Mouse (Mus musculus): Measurements from ENCODE around the gene Catsper1. TPM values are rescaled to one million over a fixed set of nuclear protein-coding genes. Genes with fewer than 3 reads are reported as not detected.

The Catsper1 gene
- total RNA-seq, 2 experiments from 2014 or later: not detected

Other genes with a start within 250 kb of the Catsper1 start
- gene Yif1a, start 247.2 kb upstream of the Catsper1 start, total RNA-seq (2015): 30.6 and 33.4 TPM in 2 replicates
- gene Yif1a, start 247.2 kb upstream of the Catsper1 start, total RNA-seq (2017): 8.5 and 14.1 TPM in 2 replicates
- gene Cnih2, start 237.2 kb upstream of the Catsper1 start, total RNA-seq (2015): not detected in 2 replicates
- not detected in 2 replicates for gene Cnih2, start 237.2 kb upstream of the Catsper1 start, total RNA-seq (2017)
- gene Rab1b, start 228.7 kb upstream of the Catsper1 start, total RNA-seq (2015): 67.7 and 77.3 TPM in 2 replicates
- 120 and 127 TPM in 2 replicates for gene Rab1b, start 228.7 kb upstream of the Catsper1 start, total RNA-seq (2017)
- 2.1 and 3.2 TPM in 2 replicates for gene Klc2, start 217.2 kb upstream of the Catsper1 start, total RNA-seq (2015)
- 2.1 and 4.6 TPM in 2 replicates for gene Klc2, start 217.2 kb upstream of the Catsper1 start, total RNA-seq (2017)
- 45.4 and 45.7 TPM in 2 replicates for gene Pacs1, start 62.6 kb upstream of the Catsper1 start, total RNA-seq (2015)
- gene Pacs1, start 62.6 kb upstream of the Catsper1 start, total RNA-seq (2017): 14.2 and 25.4 TPM in 2 replicates
- gene Sf3b2, start 40.3 kb upstream of the Catsper1 start, total RNA-seq (2015): 109 TPM in 2 replicates
- gene Sf3b2, start 40.3 kb upstream of the Catsper1 start, total RNA-seq (2017): 240 and 249 TPM in 2 replicates
- not detected in 2 replicates for gene Gal3st3, start 37.4 kb upstream of the Catsper1 start, total RNA-seq (2015)
- gene Gal3st3, start 37.4 kb upstream of the Catsper1 start, total RNA-seq (2017): not detected in 2 replicates
- gene Cst6, start 13.8 kb downstream of the Catsper1 start, total RNA-seq (2015): not detected in 2 replicates
- gene Cst6, start 13.8 kb downstream of the Catsper1 start, total RNA-seq (2017): not detected in 2 replicates
- gene Eif1ad, start 31.0 kb downstream of the Catsper1 start, total RNA-seq (2015): 19.7 and 25.8 TPM in 2 replicates
- gene Eif1ad, start 31.0 kb downstream of the Catsper1 start, total RNA-seq (2017): 33.1 and 37.4 TPM in 2 replicates
- gene Banf1, start 31.4 kb downstream of the Catsper1 start, total RNA-seq (2015): 269 and 297 TPM in 2 replicates
- gene Banf1, start 31.4 kb downstream of the Catsper1 start, total RNA-seq (2017): 29.3 and 29.6 TPM in 2 replicates
- 47.2 and 57.3 TPM in 2 replicates for gene Sart1, start 53.0 kb downstream of the Catsper1 start, total RNA-seq (2015)
- gene Sart1, start 53.0 kb downstream of the Catsper1 start, total RNA-seq (2017): 62.2 and 64.6 TPM in 2 replicates
- not detected in 2 replicates for gene Tsga10ip, start 66.8 kb downstream of the Catsper1 start, total RNA-seq (2015)
- not detected in 2 replicates for gene Tsga10ip, start 66.8 kb downstream of the Catsper1 start, total RNA-seq (2017)
- 62.3 and 72.3 TPM in 2 replicates for gene Drap1, start 89.2 kb downstream of the Catsper1 start, total RNA-seq (2015)
- gene Drap1, start 89.2 kb downstream of the Catsper1 start, total RNA-seq (2017): 53.7 and 59.0 TPM in 2 replicates
- gene AI837181, start 89.4 kb downstream of the Catsper1 start, total RNA-seq (2015): 20.3 and 23.7 TPM in 2 replicates
- 8.9 and 15.6 TPM in 2 replicates for gene AI837181, start 89.4 kb downstream of the Catsper1 start, total RNA-seq (2017)
- 0.48 and 1.2 TPM in 2 replicates for gene Fosl1, start 111.8 kb downstream of the Catsper1 start, total RNA-seq (2015)
- gene Fosl1, start 111.8 kb downstream of the Catsper1 start, total RNA-seq (2017): 0.69 and 0.95 TPM in 2 replicates
- gene Ccdc85b, start 122.2 kb downstream of the Catsper1 start, total RNA-seq (2015): 0.80 and 1.1 TPM in 2 replicates
- gene Ccdc85b, start 122.2 kb downstream of the Catsper1 start, total RNA-seq (2017): 1.7 TPM in 2 replicates
- gene Fibp, start 124.9 kb downstream of the Catsper1 start, total RNA-seq (2015): 55.8 and 64.9 TPM in 2 replicates
- gene Fibp, start 124.9 kb downstream of the Catsper1 start, total RNA-seq (2017): 93.9 and 115 TPM in 2 replicates
- gene Ctsw, start 132.8 kb downstream of the Catsper1 start, total RNA-seq (2015): 5.7 and 12.6 TPM in 2 replicates
- gene Ctsw, start 132.8 kb downstream of the Catsper1 start, total RNA-seq (2017): 5.9 and 9.1 TPM in 2 replicates
- 0.42 and 1.2 TPM in 2 replicates for gene Efemp2, start 138.2 kb downstream of the Catsper1 start, total RNA-seq (2015)
- gene Efemp2, start 138.2 kb downstream of the Catsper1 start, total RNA-seq (2017): 1.2 TPM in 1 of 2 replicates, not detected in the other
- gene Mus81, start 152.7 kb downstream of the Catsper1 start, total RNA-seq (2015): 16.2 and 16.6 TPM in 2 replicates
- gene Mus81, start 152.7 kb downstream of the Catsper1 start, total RNA-seq (2017): 9.2 and 13.8 TPM in 2 replicates
- 2,162 and 2,175 TPM in 2 replicates for gene Cfl1, start 154.7 kb downstream of the Catsper1 start, total RNA-seq (2015)
- 1,771 and 1,778 TPM in 2 replicates for gene Cfl1, start 154.7 kb downstream of the Catsper1 start, total RNA-seq (2017)
- 1.8 and 2.1 TPM in 2 replicates for gene 1700020D05Rik, start 168.0 kb downstream of the Catsper1 start, total RNA-seq (2015)
- 0.49 and 1.5 TPM in 2 replicates for gene 1700020D05Rik, start 168.0 kb downstream of the Catsper1 start, total RNA-seq (2017)
- 2.7 and 4.8 TPM in 2 replicates for gene Snx32, start 174.8 kb downstream of the Catsper1 start, total RNA-seq (2015)
- 1.5 and 3.0 TPM in 2 replicates for gene Snx32, start 174.8 kb downstream of the Catsper1 start, total RNA-seq (2017)
- gene Ovol1, start 224.9 kb downstream of the Catsper1 start, total RNA-seq (2015): 0.07 and 0.14 TPM in 2 replicates
- gene Ovol1, start 224.9 kb downstream of the Catsper1 start, total RNA-seq (2017): 0.07 TPM in 1 of 2 replicates, not detected in the other
- 18.3 and 23.2 TPM in 2 replicates for gene Ap5b1, start 232.3 kb downstream of the Catsper1 start, total RNA-seq (2015)
- gene Ap5b1, start 232.3 kb downstream of the Catsper1 start, total RNA-seq (2017): 16.4 and 22.5 TPM in 2 replicates

Data from megakaryocyte, adult 5-6 weeks (primary cell).